Mouse (Mus musculus) cortical plate, adult 2 months (tissue): ENCODE measurements around the gene Muc15. TPM values are rescaled to one million over a fixed set of nuclear protein-coding genes. Genes with fewer than 3 reads are reported as not detected.

Source experiments
- H3K27ac ChIP-seq: fragments of 200-500 bp; 2 replicates; pipeline ENCODE4 v1.5.1; 2012; ENCODE audit warnings: low read length, control low read depth, inconsistent platforms; ENCODE audit not compliant: insufficient read depth
- H3K4me1 ChIP-seq: fragments of 200-500 bp; 2 replicates; pipeline ENCODE4 v1.6.1; 2011; ENCODE audit warnings: low read length; ENCODE audit not compliant: control insufficient read depth, insufficient read depth
- H3K4me3 ChIP-seq: fragments of 200-500 bp; 2 replicates; pipeline ENCODE4 v1.5.1; 2011; ENCODE audit warnings: mild to moderate bottlenecking, low read length, control low read depth; ENCODE audit not compliant: insufficient read depth
- CTCF ChIP-seq: fragments of 200-500 bp; IDR thresholded peaks from 2 replicates; pipeline ENCODE4 v1.5.1; 2011; ENCODE audit warnings: mild to moderate bottlenecking, control low read depth, low read length; ENCODE audit not compliant: insufficient read depth; ENCODE audit errors: extremely low read depth
- POLR2A ChIP-seq: fragments of 200-500 bp; IDR thresholded peaks from 2 replicates; pipeline ENCODE4 v1.6.1; 2011; ENCODE audit warnings: mild to moderate bottlenecking, low read length, control low read depth; ENCODE audit not compliant: insufficient read depth; ENCODE audit errors: extremely low read depth
- polyA plus RNA-seq: library from polyadenylated mRNA; depleted of rRNA; stranded (reverse); fragments of >200 nt; gene quantifications from 2 replicates; pipeline ENCODE4 v1.2.3, GENCODE M21; 2012; rRNA removed

Gene Muc15
- polyA plus RNA-seq, 1 experiment, result 0.29 TPM

DNA sequence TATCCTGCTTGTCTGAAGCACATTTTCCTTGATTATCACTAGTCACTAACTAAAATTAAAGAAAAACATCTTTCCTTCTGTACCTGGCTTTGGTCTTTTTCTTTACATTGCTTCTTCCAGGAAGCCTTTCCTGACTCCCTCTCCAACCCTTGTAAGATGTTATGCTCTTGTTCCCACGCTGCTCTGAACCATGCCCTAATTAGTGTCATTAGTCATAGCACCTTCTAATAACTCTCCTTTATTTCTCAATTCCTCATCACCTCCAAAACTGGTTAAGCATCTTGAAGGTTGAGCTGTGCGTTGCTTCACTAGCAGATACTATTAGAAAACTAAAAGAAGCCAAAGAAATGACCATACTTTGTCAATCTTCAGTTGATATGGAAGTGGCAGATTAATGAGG is 36.4 kb downstream of the Muc15 start:
- Histone ChIP-seq H3K4me1 (no peaks in the 10 kb centered on the region), H3K4me3 (no peak overlapping the region), H3K27ac (no peak overlapping the region)
- TF ChIP-seq CTCF, result no peak
- TF ChIP-seq POLR2A, result no peak

DNA sequence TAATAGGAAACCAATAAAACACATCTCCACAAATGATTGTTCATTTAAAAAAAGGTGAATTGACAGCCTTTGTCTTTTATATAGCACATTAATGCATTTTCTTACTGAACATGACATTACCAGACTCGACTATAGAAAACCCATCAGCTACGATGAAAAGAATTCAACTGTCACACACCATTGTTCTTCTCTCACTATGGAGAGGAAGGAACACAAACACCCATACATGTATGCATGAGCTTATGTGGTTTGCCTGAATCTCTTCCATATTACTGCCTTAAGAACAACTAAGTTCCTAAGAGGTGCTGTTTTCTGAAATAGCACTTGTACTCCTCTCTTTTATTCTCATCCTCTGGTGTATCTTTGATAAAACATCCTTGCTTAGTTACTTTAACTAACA is 38.3 kb downstream of the Muc15 start:
- no peak overlapping the region for H3K27ac ChIP-seq

DNA sequence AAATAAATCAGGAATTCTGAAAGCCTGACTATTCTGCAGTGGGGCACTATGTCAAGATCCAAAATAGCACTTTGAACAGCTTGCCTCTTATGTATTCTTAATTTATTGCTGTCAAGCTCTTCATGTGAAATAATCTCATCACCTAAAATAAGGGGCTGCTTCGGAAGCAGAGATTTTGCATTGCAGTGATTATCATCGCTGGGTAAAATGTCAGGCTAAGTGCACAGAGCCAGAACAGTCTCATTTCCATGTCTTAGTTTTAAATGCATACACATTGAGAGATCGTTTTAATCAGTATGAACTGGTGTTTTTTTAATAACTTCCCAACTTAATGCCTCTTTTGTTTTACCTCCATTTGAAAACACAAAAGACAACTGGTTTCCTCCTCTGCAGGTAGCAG is 66.3 kb downstream of the Muc15 start:
- no peak overlapping the region for H3K4me3 ChIP-seq
- no peak for TF ChIP-seq POLR2A
- no peaks in the 10 kb centered on the region for H3K4me1 ChIP-seq
- no peak overlapping the region for H3K27ac ChIP-seq

More for the DNA sequence above, 38.3 kb downstream of the Muc15 start:
- Histone ChIP-seq H3K4me3 (no peak overlapping the region), H3K4me1 (no peaks in the 10 kb centered on the region)
- TF ChIP-seq CTCF, result no peak

Other genes starting within 250 kb of the Muc15 start
- gene Slc5a12, start 124.0 kb upstream of the Muc15 start, polyA plus RNA-seq, result 0.04 TPM in 1 of 2 replicates, not detected in the other
- 38.4 and 42.7 TPM in 2 replicates for gene Ano3, start 229.6 kb downstream of the Muc15 start, polyA plus RNA-seq